Mouse (Mus musculus) frontal cortex, postnatal 25 days (tissue): Measurements from ENCODE around the gene Ankrd36.

Source experiments
- DNase-seq, 2 experiments: peaks; one replicate each; pipeline ENCODE4 v3.0.0; 2022; ENCODE audit warnings: low spot score in 2 of 2

Gene Ankrd36

DNA sequence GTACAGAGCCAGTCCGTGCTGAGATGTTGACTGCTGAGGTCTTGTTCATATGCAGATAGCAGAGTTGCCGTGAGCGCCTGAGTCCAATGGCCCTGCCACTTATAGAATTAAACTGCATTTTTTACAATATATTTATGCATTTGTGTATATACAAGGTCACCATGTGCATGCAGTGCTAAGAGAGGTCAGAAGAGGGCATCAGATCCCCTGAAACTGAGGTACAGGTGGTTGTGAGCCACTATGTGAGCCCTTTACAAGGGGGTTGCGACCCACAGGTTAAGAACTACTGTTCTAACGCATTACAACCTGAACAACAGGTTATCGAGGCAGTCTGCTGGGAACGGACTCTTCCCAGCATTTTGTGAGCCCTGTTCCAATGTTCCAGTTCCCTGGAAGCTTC, 80.8 kb downstream of the Ankrd36 start:
- no peak for DNase-seq

DNA sequence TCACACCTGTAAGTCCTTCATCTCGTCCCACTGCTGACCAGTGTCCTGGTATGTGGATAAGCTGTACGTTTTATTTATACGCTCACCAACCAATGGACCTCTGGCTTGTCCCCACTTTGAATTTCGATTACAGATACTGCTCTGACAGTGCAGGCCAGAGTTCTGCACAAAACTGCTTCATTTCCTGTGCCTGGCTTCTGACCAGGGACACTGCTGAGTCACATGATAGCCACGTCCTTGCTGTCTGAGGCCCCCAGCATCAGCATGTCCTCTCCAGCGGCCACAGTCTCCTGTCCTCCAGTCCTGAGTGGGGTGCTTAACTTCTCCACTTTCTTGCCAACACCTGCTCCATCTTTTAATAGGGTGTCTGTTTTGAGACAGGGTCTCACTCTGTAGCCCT, 113.1 kb downstream of the Ankrd36 start:
- no peak for DNase-seq

- DNase-seq = no peak
Observed at GRCm38 (mm10) chr11:5684283-5684682, 114.8 kb downstream of the Ankrd36 start.

GRCm38 (mm10) chr11:5691775-5692174, 122.3 kb downstream of the Ankrd36 start:
- no peak for DNase-seq

DNA sequence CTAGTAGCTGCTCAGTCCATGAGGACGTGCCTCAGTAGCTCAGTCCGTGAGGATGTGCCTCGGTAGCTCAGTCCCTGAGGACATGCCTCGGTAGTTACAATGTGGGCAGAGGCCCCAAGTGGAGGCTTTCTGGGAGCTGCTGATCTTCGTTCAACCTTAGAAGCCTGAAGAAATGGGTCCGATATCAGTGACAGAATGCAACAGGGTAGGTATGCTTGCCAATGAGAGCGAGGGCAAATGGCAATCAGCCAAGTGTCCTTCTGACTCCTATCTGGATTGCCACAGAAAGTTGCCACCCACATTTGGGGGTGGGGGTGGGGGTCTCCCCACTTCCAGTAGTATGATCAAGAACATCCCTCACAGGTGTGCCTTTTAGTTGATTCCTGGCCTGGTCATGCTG, 131.3 kb downstream of the Ankrd36 start:
- DNase-seq = no peak

- DNase-seq = no peak
Observed at GRCm38 (mm10) chr11:5701300-5701699, 131.8 kb downstream of the Ankrd36 start.

- DNase-seq = no peak
Observed at GRCm38 (mm10) chr11:5701821-5702220, 132.3 kb downstream of the Ankrd36 start.

DNA sequence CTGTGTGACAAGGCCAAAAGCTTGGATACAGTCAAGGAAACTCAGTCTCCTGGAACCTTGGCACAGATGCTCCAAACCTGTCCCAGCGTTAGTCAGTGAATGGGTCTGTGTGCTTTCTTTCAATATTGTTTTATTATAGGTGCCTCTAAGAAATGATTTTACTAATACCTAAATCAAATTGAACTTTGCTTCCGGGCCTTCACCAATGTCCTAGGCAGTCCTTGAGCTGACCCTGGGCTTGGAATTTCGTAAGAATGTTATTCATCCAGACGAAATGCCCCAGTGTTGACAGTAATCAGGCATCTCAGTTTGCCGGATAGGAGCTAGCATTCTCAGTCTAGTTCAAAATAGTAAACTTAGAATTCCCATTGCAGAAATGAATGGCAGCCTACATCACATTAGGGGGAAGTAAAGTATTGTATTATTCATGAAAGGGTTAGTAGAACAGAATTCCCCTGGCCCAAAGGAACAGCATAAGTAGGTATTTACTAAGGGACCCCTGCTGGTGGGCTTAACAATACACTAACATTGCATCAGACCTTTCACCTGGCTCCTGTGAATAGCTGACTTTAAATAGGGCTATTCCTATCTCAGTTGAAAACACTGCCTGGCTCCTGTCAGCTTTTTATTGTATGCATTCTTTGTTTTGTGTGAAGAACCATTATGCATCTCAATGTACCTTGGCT, 132.9 kb downstream of the Ankrd36 start:
- DNase-seq = no peak

DNA sequence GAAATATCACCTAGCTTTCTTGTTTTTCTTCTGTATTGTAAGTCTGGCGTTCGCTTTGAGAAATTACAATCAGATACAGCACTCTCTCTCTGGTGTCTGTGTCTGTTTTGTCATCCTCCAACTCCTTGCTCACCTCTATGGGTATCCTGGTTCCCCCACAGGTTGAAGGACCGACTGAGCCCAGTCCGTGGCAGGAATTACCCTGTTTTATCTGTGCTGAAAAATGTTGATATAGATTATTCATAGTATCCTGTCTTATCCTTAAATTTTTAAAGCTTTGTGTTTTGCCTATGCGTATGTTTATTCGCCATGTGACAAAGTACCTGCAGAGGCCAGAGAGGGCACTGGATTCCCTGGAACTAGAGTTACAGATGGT, 133.5 kb downstream of the Ankrd36 start:
- no peak for DNase-seq

DNA sequence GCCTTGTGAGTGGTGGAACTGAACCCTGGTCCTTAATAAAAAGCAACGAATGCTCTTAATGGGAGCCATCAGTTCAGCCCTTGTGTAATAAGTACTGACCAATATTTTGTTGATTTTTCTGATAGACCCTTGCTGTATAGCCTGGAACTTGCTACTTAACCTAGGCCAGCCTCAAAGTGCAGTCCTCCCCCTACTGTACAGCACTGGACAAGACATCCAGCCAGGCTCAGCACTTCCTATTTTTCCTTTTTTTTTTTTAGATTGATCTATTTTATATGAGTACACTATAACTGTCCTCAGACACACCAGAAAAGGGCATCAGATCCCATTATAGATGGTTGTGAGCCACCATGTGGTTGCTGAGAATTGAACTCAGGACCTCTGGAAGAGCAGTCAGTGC, 133.9 kb downstream of the Ankrd36 start:
- DNase-seq = no peak

- DNase-seq = no peak
Observed at GRCm38 (mm10) chr11:5705972-5706371, 136.5 kb downstream of the Ankrd36 start.

GRCm38 (mm10) chr11:5706874-5707529, 137.5 kb downstream of the Ankrd36 start:
- DNase-seq = peak; percentile 25 to 26

GRCm38 (mm10) chr11:5707530-5708353, 138.3 kb downstream of the Ankrd36 start:
- DNase-seq = peak; percentile 61 to 72

GRCm38 (mm10) chr11:5715179-5715578, 145.7 kb downstream of the Ankrd36 start:
- DNase-seq = no peak

DNA sequence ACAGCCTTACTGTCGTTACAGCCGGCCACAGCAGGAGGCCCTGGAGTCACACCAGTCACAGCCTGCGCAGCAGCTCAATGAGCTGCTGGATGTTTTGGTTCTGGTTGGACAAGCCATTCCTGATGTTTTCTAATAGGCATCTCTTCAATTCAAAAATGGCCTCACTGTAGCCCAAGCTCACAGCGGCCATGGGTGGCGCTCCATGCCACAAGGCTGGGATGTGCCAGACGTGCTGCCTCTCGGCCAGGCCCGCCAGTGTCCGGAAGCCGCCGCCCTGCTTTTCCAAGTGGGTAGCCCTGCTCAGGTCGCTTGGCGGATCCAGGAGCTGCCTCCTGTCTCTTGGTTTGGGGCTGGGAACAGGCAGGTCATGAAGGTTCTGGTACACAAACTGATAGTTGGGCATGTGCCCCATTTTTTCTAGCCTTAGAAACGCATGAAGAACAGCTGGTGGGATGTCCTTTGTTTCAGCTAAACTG, 146.2 kb downstream of the Ankrd36 start, which contains the start of gene Mrps24:
TSS of gene Mrps24 (minus strand) at position 51 of the 476 bp plus-strand sequence.
- no peak for DNase-seq

- DNase-seq = no peak
Observed at GRCm38 (mm10) chr11:5716246-5716645, 146.8 kb downstream of the Ankrd36 start.

GRCm38 (mm10) chr11:5716938-5717705, 147.6 kb downstream of the Ankrd36 start:
- DNase-seq = no peak

- DNase-seq = no peak
Observed at GRCm38 (mm10) chr11:5718611-5719354, 149.3 kb downstream of the Ankrd36 start.

GRCm38 (mm10) chr11:5729582-5729981, 160.1 kb downstream of the Ankrd36 start:
- no peak for DNase-seq

GRCm38 (mm10) chr11:5732401-5732800, 162.9 kb downstream of the Ankrd36 start:
- DNase-seq = no peak

GRCm38 (mm10) chr11:5734323-5734722, 164.8 kb downstream of the Ankrd36 start:
- DNase-seq = no peak
